Mouse (Mus musculus): Measurements from ENCODE around the gene Rhobtb3.

DNA sequence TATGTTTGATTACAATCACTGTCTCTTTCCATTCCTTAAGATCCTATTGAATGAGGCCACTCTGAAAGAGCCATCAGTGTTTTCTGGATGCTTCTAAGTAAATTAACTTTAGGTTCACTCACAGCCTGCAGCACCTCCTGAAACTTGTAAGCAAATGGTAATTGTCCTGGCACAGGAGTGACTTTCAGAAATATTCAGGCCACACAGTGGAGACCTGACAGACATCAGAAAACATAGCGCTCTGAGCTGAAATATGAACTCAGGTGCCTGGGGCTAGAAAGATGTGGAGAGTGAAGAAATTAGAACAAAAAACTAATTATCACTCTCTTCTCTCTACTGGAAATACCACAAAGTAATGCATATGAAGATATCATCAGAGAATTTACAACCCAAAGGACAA lies 10.4 kb downstream of the Rhobtb3 start:
- TF ChIP-seq CTCF (IDR thresholded peaks at IDR 0.05; ENCODE audit: control insufficient read depth, insufficient read depth, low read length) (no peak), POLR2A (IDR thresholded peaks at IDR 0.05; ENCODE audit: borderline replicate concordance, control insufficient read depth, low read depth, low read length) (no peak)
